Mouse (Mus musculus): ENCODE measurements around the gene Ndufa5.

GRCm38 (mm10) chr6:24564886-24565285, 37.1 kb upstream of the Ndufa5 start:
- TF ChIP-seq TAL1 (IDR thresholded peaks at IDR 0.05; ENCODE audit: low read length) = no peak
- TF ChIP-seq GATA1 (IDR thresholded peaks at IDR 0.05; ENCODE audit: low read length) = no peak

All from erythroblast, embryonic 14.5 days (primary cell).